Mouse (Mus musculus) kidney, adult 9 months (tissue): ENCODE results near the gene Vps51.
A peak's percentile ranks its signal among the peaks of the same experiment; 100 is the strongest.

Experiments
- DNase-seq: peaks from one replicate; pipeline ENCODE4 v3.0.0; 2022

The Vps51 gene

DNA sequence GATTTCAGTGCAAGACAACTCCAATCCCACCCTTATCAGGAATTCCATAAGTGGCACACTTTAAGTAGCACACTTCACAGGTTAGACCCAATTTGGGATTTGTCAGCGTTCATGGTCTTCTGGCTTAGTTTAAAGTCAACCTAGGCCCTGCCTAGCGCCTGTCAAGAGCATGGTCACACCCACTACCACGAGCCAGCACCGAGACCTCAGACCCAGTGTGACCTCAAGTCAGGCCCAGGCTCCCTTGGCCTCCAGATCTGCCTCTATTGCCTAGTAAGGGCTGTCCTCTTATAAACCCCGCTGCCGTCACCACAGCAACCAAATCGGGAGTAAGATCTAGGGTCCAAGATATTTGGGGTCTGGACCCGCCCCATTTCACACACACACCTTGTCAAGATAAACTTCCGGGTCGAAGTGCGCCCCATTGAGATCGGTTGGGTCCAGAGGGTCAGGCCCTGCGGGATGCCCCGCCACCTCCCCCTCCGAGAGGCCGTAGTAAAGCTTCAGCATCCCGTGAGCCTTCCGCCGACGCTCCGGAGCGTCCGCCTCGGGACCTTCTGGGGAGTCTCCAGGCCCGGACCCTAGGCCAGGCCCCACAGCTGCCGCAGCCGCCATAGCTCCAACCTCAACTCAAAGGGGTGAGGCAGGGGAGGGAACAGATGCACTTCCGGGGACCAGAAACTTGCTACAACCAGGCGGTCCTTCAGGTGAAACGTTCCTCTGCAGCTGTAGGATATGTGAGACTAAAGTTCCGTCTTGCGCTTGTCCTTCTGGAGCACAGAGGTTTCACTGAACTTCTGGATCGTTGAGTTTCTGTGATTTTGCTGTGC is at the start of gene Vps51:
Gene Vps51 (minus strand): TSS at position 668 of the 830 bp plus-strand sequence.
- DNase-seq = peak; percentile 93

DNA sequence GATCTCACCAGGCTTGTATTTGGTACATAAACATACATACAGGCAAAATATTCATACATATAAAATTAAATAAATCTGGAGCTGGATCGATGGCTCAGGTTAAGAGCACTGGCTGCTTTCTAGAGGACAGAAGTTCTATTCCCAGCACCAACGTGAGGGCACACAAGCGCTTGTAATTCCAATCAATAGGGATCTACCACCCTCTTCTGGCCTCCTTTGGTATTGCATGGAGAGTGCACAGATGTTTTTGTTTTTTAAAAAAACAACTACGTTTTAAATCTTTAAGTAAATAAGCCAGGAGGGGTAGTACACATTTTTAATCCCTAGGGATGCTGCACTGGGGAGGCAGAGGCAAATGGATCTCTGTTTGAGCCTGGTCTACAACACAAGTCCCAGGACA is 49.3 kb upstream of the Vps51 start:
- DNase-seq = peak; percentile 78

DNA sequence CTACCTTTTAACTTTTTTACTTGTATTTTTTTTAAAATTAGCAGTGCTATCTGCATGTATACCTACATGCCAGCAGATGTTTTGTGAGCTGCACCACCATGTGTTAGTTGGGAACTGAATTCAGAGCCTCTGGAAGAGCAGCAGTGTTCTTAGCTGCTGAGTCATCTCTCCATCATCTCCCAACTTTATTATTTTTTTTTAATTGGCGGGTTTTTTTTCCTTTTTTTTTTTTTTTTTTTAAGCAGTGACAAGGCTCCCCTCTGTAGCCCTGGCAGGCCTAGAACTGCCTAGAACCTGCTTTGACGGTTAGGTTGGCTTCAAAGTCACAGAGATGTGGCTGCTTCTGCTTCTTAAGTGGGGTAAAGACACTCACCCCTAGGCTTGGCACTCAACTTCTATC is 47.9 kb upstream of the Vps51 start:
- no peak for DNase-seq

DNA sequence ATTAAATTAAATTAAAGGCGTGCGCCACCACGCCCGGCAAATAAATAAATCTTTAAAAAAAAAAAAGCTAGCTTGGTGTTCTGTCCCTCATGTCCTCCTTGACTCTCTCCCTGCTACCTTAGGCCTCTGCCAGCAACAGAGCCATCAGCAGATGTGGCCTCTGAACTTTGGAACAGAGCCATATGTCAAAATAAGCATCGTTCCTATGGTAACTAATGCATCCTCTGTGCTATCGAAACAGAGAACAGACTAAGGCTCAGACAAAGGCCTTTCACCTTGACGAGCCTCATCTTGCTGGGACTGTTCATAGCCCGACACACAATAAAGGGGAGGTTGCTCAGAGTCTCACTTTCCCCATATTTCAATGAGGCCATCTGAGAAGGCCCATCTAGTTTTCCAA is 46.3 kb upstream of the Vps51 start:
- DNase-seq = no peak

DNA sequence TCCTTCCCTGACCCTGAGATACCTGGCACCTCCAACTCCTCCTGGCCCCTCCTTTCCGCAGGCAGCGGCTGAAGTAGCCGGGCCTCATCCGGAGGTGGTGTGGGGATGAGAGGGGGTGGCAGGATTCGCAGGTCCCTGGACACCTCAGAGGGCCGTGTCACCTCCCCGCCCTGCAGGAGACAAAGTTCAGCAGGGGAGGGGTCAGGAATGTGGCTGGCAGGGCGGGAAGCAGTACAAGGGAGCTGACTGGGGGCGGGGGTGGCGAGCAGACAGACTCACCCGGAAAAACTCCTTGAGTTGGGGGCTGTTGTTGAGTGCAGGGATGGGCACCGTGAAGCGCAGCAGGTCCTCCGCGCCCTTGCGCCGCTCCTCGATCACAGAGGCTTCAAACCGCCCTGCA is 44.7 kb upstream of the Vps51 start:
- DNase-seq = no peak

DNA sequence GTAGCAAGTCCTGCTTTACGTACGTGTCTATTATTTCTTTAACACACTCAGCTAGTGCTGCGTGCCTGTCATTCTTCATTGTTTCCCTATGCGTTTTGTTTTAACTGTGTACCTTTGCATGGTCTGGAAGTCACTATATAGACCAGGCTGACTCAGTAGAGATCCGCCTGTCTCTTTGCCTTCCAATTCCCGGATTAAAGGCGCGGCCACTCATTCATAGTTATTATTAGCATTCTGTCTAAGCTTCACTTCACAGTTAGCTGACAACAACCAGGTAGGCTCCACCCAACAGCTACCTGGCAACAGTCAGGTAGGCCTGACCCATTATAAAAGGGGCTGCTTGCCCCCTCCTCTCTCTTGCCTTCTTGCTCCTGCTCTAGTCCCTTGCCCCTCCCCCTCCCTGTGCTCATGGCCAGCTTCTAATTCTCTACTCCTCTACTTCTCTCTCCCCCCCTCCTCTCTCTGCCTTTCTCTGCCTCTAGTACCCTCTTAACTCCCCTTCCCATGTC is 41.7 kb upstream of the Vps51 start:
- DNase-seq = no peak

DNA sequence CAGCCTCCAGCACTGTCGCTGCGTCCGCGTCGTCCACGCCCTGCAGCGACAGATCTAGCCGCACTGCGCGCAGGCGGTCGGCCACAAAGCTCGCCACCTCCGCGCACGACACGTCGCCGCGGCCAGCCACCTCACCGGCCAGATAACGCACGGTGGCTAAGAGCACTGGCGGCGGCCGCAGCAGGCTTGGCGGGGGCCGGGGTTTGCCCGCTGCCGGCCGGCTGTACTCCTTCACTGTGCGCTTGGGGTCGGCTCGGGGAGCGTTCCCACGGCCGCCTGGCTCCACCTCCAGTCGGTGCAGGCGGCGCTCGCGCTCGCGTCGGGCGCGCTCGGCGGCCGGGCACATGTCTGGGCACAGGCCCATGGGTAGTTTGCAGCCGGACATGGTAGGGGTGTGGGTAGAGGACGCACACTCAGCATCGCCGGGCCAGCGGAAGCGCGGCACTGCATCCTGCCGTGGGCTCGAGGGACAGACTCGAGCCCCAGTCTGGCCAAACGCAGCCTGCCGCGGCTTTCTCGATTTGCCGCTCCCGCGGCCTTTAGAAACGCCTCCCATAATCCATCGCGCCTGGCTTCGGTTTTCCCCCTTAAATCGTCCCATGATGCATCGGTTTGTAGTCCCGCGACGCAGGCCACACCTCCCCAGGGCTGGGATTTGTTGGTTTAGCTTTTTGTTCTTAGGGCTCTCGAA is 41.1 kb upstream of the Vps51 start, which contains the start of gene Sac3d1:
Gene Sac3d1 (minus strand): TSS at position 665 of the 691 bp plus-strand sequence.
- peak; percentile 92 for DNase-seq

DNA sequence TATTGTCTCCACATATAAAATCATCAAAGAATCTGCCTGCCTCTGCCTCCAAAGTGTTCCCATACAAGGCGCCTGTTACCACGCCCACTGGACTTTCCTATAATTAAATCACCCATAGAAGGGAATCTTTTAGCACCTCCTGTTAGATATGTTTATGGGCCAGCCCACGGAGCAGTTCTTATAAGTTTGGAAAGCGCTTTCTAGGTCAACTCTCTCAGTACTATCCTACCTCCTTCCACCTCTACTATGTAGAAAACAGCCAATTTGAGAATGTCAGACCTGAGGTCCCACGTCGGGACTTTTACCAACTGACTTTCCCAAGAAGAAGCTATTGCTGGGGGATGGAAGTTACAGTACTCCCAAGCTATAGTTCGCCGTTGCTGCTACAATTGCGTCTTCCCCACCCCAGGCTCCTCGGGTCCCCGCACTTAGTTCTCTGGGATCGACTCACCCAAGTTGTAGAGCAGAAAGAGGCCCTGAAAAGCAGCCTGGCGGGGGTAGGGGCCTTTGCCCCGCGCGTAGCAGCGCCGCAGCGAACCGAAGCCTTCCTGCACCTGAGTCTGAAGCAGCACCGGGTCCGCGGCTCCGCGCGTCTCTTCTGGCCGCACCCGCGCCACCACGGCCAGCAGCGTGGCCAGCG is 40.4 kb upstream of the Vps51 start:
- peak; percentile 34 for DNase-seq

DNA sequence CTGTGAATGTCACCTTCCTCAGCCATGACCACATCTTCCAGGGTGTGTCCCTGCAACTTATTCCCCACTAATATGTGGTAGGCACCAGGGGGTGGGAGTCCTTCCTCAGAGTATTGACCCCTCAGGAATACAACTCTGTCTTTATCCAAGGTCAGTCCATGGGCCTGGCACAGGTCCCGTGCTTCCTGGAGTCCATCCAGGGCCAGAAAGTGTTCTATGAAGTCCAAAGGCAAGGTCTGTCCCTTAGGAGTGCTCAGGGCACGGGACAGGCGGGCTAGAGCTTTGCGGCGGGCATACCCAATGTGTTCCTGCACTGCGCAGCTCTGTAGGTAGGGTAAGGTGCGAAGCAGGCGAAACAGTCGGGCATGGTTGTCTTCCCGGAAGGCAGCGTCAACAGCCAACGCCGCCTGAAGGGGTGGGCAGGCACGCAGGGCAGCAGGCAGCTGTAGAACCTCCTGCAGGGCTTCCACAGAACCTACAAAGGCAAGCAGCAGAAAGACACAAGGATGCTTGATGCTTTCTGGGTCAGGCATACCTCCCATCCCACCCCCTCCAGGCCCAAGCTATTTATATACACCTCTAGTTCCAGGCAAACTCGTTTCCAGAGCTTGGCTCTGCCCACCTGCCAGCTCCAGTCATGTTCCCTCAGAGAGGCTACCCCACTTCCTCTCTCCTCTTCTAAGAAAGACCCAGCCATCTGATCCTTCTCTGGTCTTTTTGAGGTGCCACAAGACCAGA is 39.3 kb upstream of the Vps51 start:
- peak; percentile 71 for DNase-seq

DNA sequence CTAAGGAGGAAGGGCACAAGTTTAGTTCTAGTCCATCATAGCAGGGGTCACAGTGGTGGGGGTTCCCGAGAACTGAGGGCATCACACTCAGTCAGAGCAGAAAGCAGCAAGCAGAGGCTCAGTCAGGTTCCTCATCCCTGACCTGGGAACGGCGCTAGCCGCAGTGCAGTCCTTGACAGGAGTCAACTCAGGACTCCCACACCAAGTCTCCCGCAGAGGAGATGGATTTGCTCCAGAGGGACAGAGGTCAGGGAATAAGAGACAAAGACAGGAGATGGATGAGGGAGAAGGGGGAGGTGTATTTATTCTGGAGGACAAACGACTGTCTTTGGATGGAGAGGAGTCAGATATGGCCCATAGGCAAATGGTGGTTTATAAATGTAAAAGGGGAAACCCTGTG is 36.1 kb upstream of the Vps51 start:
- peak; percentile 64 for DNase-seq

DNA sequence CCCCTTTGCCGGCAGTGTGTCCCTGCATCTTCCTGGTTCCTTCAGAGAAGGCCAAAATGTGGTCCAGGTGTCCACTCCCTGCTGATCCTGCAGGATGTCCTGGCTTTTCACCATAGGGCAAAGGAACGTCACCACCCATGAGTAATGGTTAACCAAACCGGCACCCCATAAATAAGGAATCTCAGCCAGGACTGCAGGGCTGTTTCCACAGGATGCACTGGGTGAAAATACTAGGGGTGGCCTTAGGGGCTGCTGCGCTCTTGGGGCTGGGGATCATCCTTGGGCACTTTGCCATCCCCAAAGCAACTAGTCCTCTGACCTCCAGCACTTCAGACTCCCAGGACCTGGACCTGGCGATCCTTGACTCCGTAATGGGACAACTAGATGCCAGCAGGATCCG is 28.6 kb upstream of the Vps51 start, which contains the start of gene Naaladl1:
Gene Naaladl1 (plus strand): TSS at position 197 of the 400 bp plus-strand sequence.
- no peak for DNase-seq

DNA sequence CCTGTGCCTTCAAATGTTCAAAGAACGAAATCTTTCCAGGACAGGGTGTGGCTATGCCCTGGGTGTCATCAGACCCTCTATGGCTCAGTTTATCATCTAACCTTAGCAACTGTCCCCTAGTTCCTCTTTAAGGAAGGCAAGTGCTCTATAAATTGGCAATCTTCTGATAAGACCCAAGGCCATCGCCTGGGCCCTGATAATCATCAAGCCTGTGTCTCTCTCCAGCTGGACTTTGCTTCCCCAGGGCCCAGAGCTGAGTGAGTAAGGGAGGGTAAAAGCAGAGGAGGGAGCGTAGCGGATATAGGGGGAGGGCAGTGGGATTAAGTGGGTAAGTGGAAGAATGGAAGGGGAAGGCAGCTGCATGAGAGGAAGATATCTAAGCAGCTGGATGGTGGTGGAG is 27.4 kb upstream of the Vps51 start:
- DNase-seq = no peak

DNA sequence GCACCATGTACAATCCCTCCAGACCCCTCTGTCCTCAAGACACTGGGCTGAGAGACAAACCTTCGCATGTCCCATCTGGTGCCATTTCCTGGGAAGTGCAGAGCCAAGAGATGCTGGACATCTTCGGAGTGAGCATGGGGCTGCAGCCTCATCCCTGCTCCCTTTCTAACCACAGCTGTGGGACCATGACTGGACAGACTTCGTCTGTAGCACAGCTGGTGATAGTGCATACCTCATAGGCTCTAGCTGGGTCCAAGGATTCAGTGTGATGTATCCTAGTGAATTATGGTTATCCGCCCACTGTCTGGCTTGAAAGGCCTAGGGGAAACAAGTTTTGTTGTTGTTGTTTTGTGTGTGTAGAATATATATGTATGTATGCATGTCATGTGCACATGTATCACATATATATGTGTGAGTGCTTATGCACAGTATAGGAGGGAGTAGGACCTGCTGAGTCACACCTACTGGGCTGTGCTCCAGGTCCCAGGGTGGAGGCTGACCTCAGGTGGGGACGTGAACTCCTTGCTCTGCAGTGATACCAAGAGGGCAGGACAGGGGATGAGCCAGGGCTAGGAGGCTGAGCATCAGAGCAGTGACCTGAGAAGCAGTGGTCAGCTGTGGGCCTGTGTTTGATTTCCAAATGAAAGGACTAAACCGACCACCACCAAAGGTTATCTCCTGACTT is 25.3 kb upstream of the Vps51 start:
- no peak for DNase-seq

DNA sequence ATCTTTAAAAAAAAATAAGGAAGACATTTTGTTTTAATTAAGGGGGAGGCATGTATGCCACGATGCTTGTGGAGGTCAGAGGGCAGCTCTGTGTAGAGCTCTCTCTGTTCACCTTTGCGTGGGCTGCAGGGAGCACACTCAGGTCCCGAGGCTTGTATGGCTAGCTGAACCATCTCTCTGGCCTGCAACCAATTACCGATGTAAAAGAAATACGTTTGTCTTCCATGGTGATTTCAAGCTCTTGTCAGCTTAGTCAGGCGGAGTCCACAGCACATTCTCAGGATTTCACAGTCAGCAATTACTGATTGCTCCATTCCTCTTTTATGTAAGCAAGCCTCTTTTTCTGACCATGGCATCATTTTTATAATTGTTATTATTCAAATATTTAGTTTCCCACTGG is 24.2 kb upstream of the Vps51 start:
- DNase-seq = no peak

DNA sequence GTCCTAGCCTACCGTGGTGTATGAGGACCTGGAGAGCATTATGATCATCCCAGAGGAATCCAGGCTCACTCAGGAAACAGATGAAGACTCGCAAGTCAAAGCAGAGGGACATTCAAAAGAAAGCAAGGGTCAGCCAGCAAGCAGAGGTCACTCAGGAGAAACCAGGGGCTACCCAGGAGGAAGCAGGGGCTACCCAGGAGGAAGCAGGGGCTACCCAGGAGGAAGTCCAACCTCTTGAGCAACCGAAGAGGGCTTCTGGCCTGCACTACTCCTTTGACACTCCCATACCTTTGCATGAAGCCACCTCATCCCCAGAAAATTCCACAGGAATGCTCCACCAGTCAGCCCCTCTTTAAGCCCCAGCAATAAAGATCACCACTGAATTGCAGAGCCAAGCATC is 20.8 kb upstream of the Vps51 start:
- no peak for DNase-seq

DNA sequence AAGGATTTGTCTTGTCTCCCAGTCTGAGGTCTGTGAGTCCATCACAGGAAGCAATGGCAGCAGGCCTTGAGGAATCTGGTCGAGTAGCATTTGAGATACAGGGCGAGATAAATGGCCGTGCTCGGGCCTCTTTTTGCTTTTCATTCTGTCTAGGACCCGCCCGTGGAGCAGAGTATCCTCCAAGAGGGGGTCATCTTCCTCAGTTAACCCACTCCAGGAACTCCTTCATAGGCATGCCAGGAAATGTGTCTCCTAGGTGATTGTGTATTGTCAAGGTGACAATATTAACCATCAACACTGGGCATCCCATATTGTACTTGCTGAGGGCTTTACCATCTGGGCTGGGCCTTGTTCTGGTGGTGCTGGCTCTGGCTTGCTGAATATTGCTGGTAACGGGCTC is 17.1 kb upstream of the Vps51 start, which contains the start of gene AC131692.1:
Gene AC131692.1 (plus strand): TSS at position 301 of the 400 bp plus-strand sequence.
- no peak for DNase-seq

DNA sequence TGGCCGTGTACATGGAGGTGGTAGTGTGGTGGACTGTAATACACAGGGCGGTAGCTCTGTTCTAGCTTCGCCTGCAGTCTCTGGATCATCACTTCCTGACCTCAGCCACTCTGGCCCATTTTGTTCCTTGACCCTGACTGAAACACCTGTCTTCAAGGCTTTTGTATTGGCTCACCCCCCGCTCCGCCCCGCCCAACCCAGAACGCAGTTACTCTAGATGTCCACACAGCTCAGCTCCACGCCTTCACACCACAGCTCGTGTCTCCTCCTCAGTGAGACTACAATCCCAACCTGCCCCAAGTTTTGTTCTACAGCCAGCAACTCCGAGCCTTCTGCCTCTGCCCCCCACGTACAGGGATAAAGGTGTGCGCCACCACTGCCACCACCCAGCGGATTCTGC is 11.8 kb upstream of the Vps51 start:
- no peak for DNase-seq

DNA sequence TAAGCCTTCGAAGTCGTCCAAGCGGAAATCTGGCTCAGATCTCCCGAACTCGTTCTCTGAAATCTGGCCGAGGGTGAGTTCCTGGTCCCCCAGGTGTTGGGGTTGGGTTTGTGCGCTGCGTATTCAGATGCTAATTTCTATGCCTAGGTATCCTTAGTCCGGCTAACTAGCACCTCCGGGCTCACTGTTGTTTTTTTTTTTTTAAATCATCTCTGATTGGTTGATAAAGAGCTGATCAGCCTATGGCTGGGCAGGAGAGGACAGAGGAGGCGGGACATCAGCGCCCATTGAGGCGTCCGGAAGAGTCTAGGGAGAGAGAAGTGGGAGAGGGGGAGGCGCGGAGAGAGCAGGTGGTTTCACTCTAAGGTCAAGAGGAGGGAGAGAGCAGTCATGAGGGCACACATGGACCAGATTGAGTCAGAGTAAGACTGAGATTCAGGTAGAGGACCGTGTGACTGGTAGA is 8.4 kb upstream of the Vps51 start:
- DNase-seq = peak; percentile 62

DNA sequence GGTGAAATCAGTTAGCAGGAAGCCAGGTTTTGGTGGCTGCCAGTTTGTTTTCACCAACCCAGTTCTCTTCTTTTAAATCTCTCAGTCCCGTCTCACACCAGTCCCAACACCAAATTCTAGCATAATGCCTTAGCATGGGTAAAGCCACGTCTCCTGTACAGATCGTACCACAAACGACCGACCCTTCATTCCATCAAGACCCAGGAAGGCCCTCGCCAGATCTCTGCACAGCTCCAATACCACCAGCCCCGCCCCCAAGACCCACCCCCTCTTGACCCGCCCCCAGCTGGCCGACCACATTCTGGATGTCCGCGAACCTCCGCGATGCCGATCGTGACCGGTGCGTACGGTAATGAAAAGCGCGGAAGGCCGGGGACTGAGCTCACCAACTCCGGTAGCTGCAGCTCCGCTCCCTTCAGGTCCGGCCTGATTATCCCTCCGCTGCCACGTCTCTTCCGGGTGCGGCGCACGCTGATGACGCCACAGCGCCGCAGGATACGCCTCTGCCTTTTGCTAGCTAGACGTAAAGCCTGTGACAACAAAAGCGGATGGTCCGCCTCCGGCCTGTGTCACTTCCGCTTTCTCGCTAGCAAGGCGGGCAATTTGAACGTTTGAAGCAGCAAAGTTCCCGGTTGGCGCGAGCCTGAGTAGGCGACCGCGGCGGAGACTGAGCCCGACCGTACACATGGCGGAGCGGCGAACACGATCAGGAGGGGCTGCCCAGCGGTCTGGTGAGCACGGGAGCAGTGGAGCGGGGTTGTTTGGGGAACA is 7.6 kb upstream of the Vps51 start, which contains the start of the genes Zfpl1 and Cdca5:
Gene Zfpl1 (minus strand): TSS at position 479 of the 771 bp plus-strand sequence.
Gene Cdca5 (plus strand): TSS at position 506 of the 771 bp plus-strand sequence.
- peak; percentile 98 for DNase-seq

DNA sequence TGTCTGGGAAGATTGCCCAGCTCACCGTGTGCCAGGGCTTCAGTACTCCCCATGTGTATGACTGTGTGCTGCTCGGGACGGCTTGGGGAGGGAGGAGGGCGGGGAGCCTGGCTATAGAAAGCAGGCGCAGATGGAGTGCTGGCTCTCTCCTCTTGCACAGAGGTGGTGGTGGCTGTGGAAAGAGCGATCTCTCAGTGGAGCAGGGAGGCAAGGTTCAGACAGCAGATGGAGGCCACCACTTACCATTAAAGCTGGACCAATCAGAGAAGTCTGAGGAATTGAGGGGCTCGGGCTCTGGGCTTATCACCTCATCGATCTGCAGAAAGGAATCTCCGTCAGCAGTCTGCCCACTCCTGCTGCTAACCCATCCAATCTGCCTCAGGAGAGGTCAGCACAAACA is 5.1 kb upstream of the Vps51 start, which contains the start of gene Gm28374:
Gene Gm28374 (minus strand): TSS at position 101 of the 400 bp plus-strand sequence.
- DNase-seq = no peak

DNA sequence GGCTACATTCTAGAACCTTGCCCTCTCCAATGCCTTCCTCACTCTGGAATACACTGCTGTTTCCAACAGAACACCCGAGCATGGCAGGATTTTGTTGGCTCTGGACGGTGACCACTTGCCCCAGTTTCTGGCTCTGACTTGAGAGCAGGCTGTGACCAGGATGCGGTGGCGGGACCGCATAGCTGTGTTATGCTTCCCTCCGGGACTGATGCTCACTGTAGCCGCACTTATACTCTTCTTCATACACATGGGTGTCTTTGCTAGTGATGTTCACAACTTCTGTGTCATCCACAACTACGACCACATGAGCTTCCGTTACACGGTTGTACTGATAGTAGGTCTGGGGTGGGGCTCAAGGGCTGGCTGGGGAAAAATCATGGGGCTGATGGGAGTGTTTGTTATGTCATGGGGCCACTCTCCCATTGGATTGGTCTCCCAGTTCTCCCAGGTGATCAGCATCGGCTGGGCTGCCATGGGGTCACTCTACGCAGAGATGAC is 3.0 kb upstream of the Vps51 start, which contains the start of gene Tmem262:
Gene Tmem262 (plus strand): TSS at position 51 of the 498 bp plus-strand sequence.
- DNase-seq = no peak
